Mouse (Mus musculus) forebrain, embryonic 11.5 days (tissue): ENCODE data around the gene Rabac1. TPM values are rescaled to one million over a fixed set of nuclear protein-coding genes. Genes with fewer than 3 reads are reported as not detected.

Experiments used
- ATAC-seq: fragments of 200-750 bp; cut with Nextera tagmentation; replicated peaks from 2 replicates; pipeline ENCODE4 v1.8.0; 2017; ENCODE audit warnings: moderate TSS enrichment; ENCODE audit not compliant: low FRiP score
- DNase-seq: peaks from one replicate; pipeline ENCODE4 v3.0.0-alpha.2; 2017; ENCODE audit warnings: low spot score
- H3K27ac ChIP-seq: fragments of 300-500 bp; sonication (generic); 2 replicates; pipeline ENCODE4 v1.5.1; 2014; ENCODE audit warnings: low read depth, low read length
- H3K27me3 ChIP-seq: fragments of 300-500 bp; sonication (generic); 2 replicates; pipeline ENCODE4 v1.6.1; 2014; ENCODE audit warnings: mild to moderate bottlenecking, low read length, mixed read lengths; ENCODE audit not compliant: control insufficient read depth, insufficient read depth
- H3K36me3 ChIP-seq: fragments of 300-500 bp; sonication (generic); 2 replicates; pipeline ENCODE4 v1.6.1; 2014; ENCODE audit warnings: mild to moderate bottlenecking, low read length, moderate library complexity, mixed read lengths; ENCODE audit not compliant: control insufficient read depth, insufficient read depth
- H3K4me1 ChIP-seq: fragments of 300-500 bp; sonication (generic); replicated peaks from 2 replicates; pipeline ENCODE4 v1.6.1; 2014; ENCODE audit warnings: low read length, mixed read lengths; ENCODE audit not compliant: control insufficient read depth, insufficient read depth
- H3K4me2 ChIP-seq: fragments of 300-500 bp; sonication (generic); 2 replicates; pipeline ENCODE4 v1.6.1; 2014; ENCODE audit warnings: low read depth, mild to moderate bottlenecking, low read length, moderate library complexity, mixed read lengths; ENCODE audit not compliant: severe bottlenecking
- H3K4me3 ChIP-seq: fragments of 300-500 bp; sonication (generic); 2 replicates; pipeline ENCODE4 v1.5.1; 2014; ENCODE audit warnings: low read depth, low read length
- H3K9ac ChIP-seq: fragments of 300-500 bp; sonication (generic); 2 replicates; pipeline ENCODE4 v1.6.1; 2014; ENCODE audit warnings: low read length
- H3K9me3 ChIP-seq: fragments of 300-500 bp; sonication (generic); 2 replicates; pipeline ENCODE4 v1.6.1; 2016; ENCODE audit warnings: low read length, mixed read lengths; ENCODE audit not compliant: control insufficient read depth
- WGBS: fragments of 180-500 bp; shearing (Covaris S2); extraction: QIAGEN DNeasy Blood & Tissue Kit; methylation state at CpG from one replicate; pipeline ENCODE4 v1.1.7; 2014; 5-methylcytosine and 5-hydroxymethylcytosine counted together
- polyA plus RNA-seq: library from polyadenylated mRNA; unstranded; fragments of >200 nt; fragmentation: Nextera tagmentation; extraction: Ambion mirVana; gene quantifications from 2 replicates; pipeline ENCODE4 v1.2.1, GENCODE M21; 2014

Rabac1 gene
- 82.6 and 87.3 TPM in 2 replicates for polyA plus RNA-seq

DNA sequence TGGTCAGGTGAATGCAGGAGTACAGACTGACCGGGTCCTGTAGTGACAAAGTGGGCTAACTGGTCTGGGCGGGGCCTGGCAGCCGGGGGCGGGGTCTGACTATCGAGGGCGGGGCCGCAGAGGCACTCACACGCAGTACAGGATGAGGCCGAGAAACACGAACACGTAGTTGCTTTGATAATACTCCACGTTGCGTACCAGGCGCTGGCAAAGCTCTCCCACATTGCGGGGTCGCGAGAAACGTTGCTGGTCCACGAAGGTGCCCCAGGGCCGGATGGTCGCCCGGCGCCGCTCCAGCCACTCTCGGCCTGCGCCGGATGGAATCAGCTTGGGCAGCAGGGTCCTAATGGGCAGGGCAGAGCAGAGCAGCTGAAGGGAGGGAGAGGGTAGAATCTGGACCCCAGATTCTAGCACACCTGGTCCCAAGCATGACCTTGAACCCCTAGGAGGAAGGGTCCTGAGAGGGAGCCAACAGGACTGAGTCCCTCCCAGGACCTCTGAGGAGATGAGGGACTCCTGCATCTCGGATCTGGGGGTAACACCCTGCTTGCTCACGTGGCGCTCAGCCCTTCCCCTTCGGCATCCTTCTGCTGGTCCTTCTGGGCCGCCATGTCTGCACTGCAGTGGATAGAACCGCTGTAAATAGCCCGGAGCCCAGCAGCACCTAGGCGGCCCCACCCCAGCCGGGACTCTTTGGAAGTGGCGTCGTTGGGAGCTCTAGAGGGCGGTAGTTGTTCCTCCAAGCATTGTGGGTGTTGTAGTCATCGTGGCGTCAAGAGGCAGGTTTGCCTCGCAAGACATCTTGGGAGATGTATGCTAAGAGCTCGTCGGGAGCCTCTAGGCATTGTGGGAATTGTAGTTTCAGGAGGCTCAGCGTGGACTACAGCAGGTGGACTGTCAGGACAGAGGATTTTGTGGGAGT is at the start of gene Rabac1:
Gene Rabac1 (minus strand): TSS at position 783 of the 922 bp plus-strand sequence.
- H3K4me1 ChIP-seq = no peaks in the 10 kb centered on the region; the same call in 1 of the 2 replicates
- H3K9ac ChIP-seq = peak within 1 kb of the TSS; percentile 57
- peak; percentile 91 for ATAC-seq
- peak within 1 kb of the TSS; percentile 51 for H3K4me3 ChIP-seq
- H3K36me3 ChIP-seq = no peaks in the 10 kb centered on the region
- peak within 1 kb of the TSS; percentile 54 for H3K4me2 ChIP-seq
- WGBS = under 1% methylated on average over 45 of the region's 45 CpGs
- H3K27ac ChIP-seq = no peak within 1 kb of the TSS
- peak; percentile 91 for DNase-seq
- H3K27me3 ChIP-seq = no peaks in the 10 kb centered on the region
- no peaks in the 10 kb centered on the region for H3K9me3 ChIP-seq

GRCm38 (mm10) chr7:25011592-25011991 is 39.0 kb upstream of the Rabac1 start:
- Histone ChIP-seq H3K9me3 (no peaks in the 10 kb centered on the region), H3K36me3 (no peaks in the 10 kb centered on the region; the same call in 1 of the 2 replicates), H3K9ac (no peak overlapping the region), H3K27ac (no peak overlapping the region), H3K4me1 (peaks cover 19% of the 10 kb centered on the region), H3K27me3 (peaks cover 43% of the 10 kb centered on the region), H3K4me2 (no peak overlapping the region), H3K4me3 (no peak overlapping the region)
- DNase-seq (no peak), ATAC-seq (no peak)
- WGBS = 75% methylated on average over 7 of the region's 7 CpGs

DNA sequence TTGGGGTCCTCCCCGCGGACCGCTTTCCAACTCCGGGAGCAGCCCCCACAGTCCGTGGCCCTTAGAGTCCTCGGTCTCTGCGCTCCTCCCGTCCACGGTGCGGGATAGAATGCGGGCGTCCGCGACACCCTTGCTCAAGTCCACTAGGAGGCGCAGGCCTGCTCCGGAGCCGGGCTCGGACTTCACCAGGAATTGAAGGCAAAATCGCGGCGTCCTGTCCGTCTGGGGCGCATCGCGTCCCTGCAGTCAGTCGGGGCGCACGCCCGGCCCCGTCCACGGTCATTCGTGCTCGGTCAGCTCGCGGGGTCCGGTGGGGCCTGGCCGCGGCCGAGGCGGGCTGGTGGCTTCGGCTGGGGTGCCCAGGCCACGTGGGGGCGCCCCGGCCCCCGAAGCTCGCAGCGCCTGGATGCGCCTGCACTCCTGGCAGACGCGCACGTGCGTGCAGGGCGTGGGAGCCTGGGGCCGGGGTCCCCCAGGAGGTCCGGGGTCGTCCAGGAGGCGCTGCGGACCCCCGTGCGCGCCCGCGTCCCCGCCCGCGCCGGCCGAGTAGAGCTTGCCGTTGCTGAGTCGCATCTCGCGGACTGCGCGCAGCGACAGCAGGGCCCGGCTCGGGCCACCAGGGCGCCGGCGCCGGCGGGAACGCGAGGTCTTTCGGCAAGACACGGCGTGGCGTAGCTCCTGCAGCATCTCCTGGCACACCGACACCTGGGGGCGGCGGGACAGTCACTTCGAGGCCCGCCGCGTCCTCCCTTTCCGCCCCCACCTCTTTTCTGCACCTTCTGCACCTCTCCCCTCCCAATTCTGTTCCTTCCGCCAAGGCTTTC is 37.7 kb upstream of the Rabac1 start:
- 1% methylated on average over 79 of the region's 97 CpGs for WGBS
- Histone ChIP-seq H3K27me3 (peaks cover 48% of the 10 kb centered on the region), H3K27ac (peak overlapping the region; percentile 74; the same call in 1 of the 2 replicates), H3K9ac (no peak overlapping the region), H3K4me2 (peak overlapping the region; percentile 62), H3K36me3 (no peaks in the 10 kb centered on the region; the same call in 1 of the 2 replicates), H3K9me3 (no peaks in the 10 kb centered on the region), H3K4me3 (peak overlapping the region; percentile 29), H3K4me1 (peaks cover 25% of the 10 kb centered on the region)
- ATAC-seq (0 out of 2 replicates have a peak, but pooled peaks have one; percentile 13), DNase-seq (peak; percentile 86)

DNA sequence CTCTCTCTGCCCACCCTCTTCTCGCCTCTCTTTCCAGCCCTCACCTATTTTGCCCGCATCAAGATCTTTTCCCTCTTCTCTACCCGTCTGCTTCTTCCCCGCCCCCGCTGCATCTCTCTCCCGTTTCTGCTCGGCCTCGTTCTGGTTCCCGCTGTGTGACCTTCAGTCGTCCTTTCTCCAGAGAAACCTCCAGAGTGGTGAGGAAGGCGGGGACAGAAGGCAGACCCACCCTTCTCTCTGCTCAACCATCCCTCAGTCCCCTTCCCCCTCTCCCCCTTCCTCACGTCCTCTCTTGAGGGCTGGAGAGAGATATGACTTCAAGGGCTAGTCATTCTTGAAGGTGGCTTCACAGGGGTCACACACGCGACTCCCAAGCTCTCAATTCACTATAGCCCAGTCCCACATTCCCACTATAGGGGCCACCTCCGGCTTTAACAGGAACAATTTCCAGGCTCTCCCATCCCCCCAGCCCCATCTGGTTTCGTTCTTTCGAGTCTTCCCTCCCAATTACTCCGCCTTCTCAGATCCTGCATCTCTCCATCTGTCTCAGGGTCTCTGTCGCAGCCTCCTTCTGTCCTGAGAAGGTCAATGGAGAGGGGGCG is 36.6 kb upstream of the Rabac1 start:
- Histone ChIP-seq H3K9me3 (no peaks in the 10 kb centered on the region), H3K27ac (peak overlapping the region; percentile 74), H3K4me3 (0 out of 2 replicates have a peak overlapping the region, but pooled peaks have one; percentile 1), H3K27me3 (peaks cover 50% of the 10 kb centered on the region), H3K36me3 (no peaks in the 10 kb centered on the region; the same call in 1 of the 2 replicates), H3K4me1 (peaks cover 25% of the 10 kb centered on the region), H3K4me2 (peak overlapping the region; percentile 24; the same call in 1 of the 2 replicates), H3K9ac (no peak overlapping the region; the same call in 1 of the 2 replicates)
- DNase-seq = no peak
- ATAC-seq = no peak
- WGBS = 6% methylated on average over 20 of the region's 20 CpGs

DNA sequence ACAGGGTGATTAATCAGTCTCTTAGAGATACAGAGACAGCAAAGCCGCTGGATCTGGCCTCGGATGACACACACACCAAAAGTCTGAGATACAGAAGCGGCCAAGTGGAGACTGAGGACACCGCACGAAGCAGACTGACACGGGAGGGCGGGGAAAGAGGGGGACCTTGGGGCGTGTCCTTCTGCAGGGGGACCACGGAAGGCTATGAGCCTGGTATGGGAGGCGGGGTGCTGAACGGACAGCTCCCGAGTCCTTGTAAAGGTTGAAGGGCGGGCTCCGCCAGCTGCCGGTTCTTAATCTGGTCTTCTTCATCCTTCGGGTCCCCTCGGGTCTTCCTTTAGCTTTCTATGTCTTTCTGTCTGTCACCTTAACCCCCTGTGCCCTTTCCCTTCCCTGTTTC is 36.1 kb upstream of the Rabac1 start:
- Histone ChIP-seq H3K9me3 (no peaks in the 10 kb centered on the region), H3K36me3 (no peaks in the 10 kb centered on the region; the same call in 1 of the 2 replicates), H3K27me3 (peaks cover 50% of the 10 kb centered on the region), H3K4me2 (peak overlapping the region; percentile 24; the same call in 1 of the 2 replicates), H3K9ac (no peak overlapping the region), H3K27ac (peak overlapping the region; percentile 74), H3K4me3 (0 out of 2 replicates have a peak overlapping the region, but pooled peaks have one; percentile 1), H3K4me1 (peaks cover 25% of the 10 kb centered on the region)
- WGBS = 4% methylated on average over 17 of the region's 17 CpGs
- DNase-seq (peak; percentile 83), ATAC-seq (no peak)

DNA sequence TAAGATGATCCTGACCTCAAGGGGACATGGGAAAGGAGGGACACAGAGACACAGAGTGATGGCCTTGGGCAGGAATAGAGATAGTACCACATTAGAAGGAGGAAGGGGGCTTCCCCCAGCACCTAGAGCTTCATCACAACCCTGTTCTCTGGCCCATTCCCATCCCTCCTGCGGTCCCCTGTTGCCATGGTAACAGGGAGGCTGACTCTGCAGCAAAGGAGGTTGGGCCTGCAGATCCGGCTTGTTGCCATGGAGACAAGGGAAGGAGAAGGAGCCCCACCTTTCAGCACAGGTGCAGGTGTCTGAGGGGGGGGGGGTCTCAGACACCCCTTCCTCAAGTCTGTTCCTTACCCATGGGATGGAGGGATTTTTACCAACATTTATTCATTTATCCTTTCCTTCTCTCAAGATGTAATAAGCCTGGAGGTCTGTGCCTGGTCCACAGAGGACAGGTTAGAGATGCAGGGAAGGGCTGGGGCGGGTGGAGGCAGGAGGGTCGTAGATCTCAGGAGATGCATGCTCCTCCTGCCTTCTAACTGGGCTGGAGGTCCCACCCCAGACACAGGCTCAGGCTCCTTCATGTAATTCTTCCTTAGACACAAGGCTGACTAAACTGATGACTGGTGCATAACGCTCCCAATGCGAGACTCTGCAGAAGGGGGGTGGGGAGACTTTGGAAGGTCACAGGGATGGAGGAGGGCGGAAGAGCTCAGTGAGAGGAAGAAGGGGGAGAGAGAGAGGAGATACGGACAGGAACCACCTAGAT is 35.2 kb upstream of the Rabac1 start:
- Histone ChIP-seq H3K27ac (peak overlapping the region; percentile 74), H3K4me2 (no peak overlapping the region), H3K4me3 (no peak overlapping the region), H3K4me1 (peaks cover 25% of the 10 kb centered on the region), H3K9ac (no peak overlapping the region; the same call in 1 of the 2 replicates), H3K27me3 (peaks cover 50% of the 10 kb centered on the region), H3K36me3 (no peaks in the 10 kb centered on the region), H3K9me3 (no peaks in the 10 kb centered on the region)
- 17% methylated on average over 8 of the region's 8 CpGs for WGBS
- peak; percentile 70 for DNase-seq
- ATAC-seq = no peak

GRCm38 (mm10) chr7:25006586-25007364 is 34.2 kb upstream of the Rabac1 start:
- 0 out of 2 replicates have a peak overlapping the region, but pooled peaks have one; percentile 12 for H3K27ac ChIP-seq
- no peak overlapping the region for H3K4me3 ChIP-seq
- ATAC-seq (no peak), DNase-seq (no peak)
- H3K4me1 ChIP-seq = peaks cover 25% of the 10 kb centered on the region
- H3K4me2 ChIP-seq = no peak overlapping the region
- no peaks in the 10 kb centered on the region for H3K9me3 ChIP-seq
- H3K27me3 ChIP-seq = peaks cover 49% of the 10 kb centered on the region
- no peaks in the 10 kb centered on the region for H3K36me3 ChIP-seq
- WGBS = 83% methylated on average over 12 of the region's 12 CpGs
- no peak overlapping the region for H3K9ac ChIP-seq
